Mouse (Mus musculus) G1E (cell line): ENCODE data around the gene Erg28. TPM values are rescaled to one million over a fixed set of nuclear protein-coding genes. Genes with fewer than 3 reads are reported as not detected.

Experiments
- ATAC-seq: 2 replicates; pipeline ENCODE4 v1.8.0; 2016; ENCODE audit warnings: mild to moderate bottlenecking; ENCODE audit not compliant: insufficient number of reproducible peaks, poor library complexity, low FRiP score, severe bottlenecking; ENCODE audit errors: extremely low read depth
- DNase-seq: peaks from one replicate; pipeline ENCODE4 v3.0.0; 2012; ENCODE audit warnings: low spot score
- H3K27me3 ChIP-seq: 2 replicates; pipeline ENCODE4 v1.6.1; 2012; ENCODE audit warnings: mild to moderate bottlenecking, low read length, inconsistent platforms; ENCODE audit not compliant: insufficient read depth
- H3K36me3 ChIP-seq: replicated peaks from 2 replicates; pipeline ENCODE3; 2012; ENCODE audit warnings: mild to moderate bottlenecking, inconsistent platforms
- H3K4me1 ChIP-seq: 2 replicates; pipeline ENCODE4 v1.6.1; 2012; ENCODE audit warnings: low read depth, low read length, inconsistent platforms, mixed read lengths; ENCODE audit not compliant: insufficient read depth
- H3K4me3 ChIP-seq: 2 replicates; pipeline ENCODE4 v1.5.1; 2012; ENCODE audit warnings: low read depth, mild to moderate bottlenecking, inconsistent platforms, low read length, moderate library complexity, mixed read lengths
- H3K9me3 ChIP-seq: replicated peaks from 2 replicates; pipeline ENCODE4 v1.6.1; 2012; ENCODE audit warnings: inconsistent platforms
- CTCF ChIP-seq: IDR thresholded peaks from 2 replicates; pipeline ENCODE4 v1.5.1; 2012; ENCODE audit warnings: low read depth, low read length, inconsistent platforms, mixed read lengths
- GATA1 ChIP-seq: IDR thresholded peaks from 2 replicates; pipeline ENCODE4 v1.6.1; 2012; ENCODE audit warnings: borderline replicate concordance, low read length, inconsistent platforms, mixed read lengths
- GATA2 ChIP-seq: IDR thresholded peaks from 2 replicates; pipeline ENCODE4 v1.6.1; 2012; ENCODE audit warnings: low read depth, low read length, inconsistent platforms, borderline replicate concordance
- POLR2AphosphoS5 ChIP-seq: IDR thresholded peaks from 2 replicates; pipeline ENCODE4 v1.6.1; 2012; ENCODE audit warnings: low read depth, low read length, inconsistent platforms; ENCODE audit not compliant: insufficient replicate concordance
- TAL1 ChIP-seq: conservative IDR thresholded peaks from 2 replicates; pipeline ENCODE4 v1.6.1; 2012; ENCODE audit warnings: low read depth, low read length, inconsistent platforms, mixed read lengths
- polyA plus RNA-seq: library from polyadenylated mRNA; stranded (reverse); fragments of >175 nt; gene quantifications from 2 replicates; pipeline ENCODE4 v1.2.3, GENCODE M21; 2012
- total RNA-seq, 2 experiments: library from RNA; stranded (forward) in 1 of 2; stranded (reverse) in 1 of 2; fragments of 200-1000 nt in 1 of 2; fragments of >200 nt in 1 of 2; fragmentation: Nextera tagmentation in 1 of 2; gene quantifications; 2 replicates each; pipeline ENCODE4 v1.2.3; 2014 to 2017

The Erg28 gene
- total RNA-seq (2014; fragmentation: Nextera tagmentation) (108 and 125 TPM in 2 replicates), total RNA-seq (2017) (203 and 220 TPM in 2 replicates), polyA plus RNA-seq (5.6 and 8.0 TPM in 2 replicates)

- Histone ChIP-seq H3K36me3 (peaks cover 62% of the 10 kb centered on the region), H3K4me1 (peaks cover 36% of the 10 kb centered on the region), H3K27me3 (no peaks in the 10 kb centered on the region), H3K9me3 (no peaks in the 10 kb centered on the region), H3K4me3 (peak within 1 kb of the TSS; percentile 83)
- no peak for TF ChIP-seq CTCF
- ATAC-seq (peak; percentile 97), DNase-seq (peak; percentile 99)
Measured at GRCm38 (mm10) chr12:85824438-85825264, at the start of gene Erg28, which contains the start of gene Ttll5. Erg28 (minus strand) TSS chr12:85824550. Ttll5 (plus strand) TSS chr12:85824659.

GRCm38 (mm10) chr12:85869423-85869822 is 45.1 kb upstream of the Erg28 start:
- no peaks in the 10 kb centered on the region for H3K27me3 ChIP-seq
- no peak for DNase-seq
- TF ChIP-seq CTCF, result no peak
- no peak for TF ChIP-seq GATA2
- TF ChIP-seq TAL1, result no peak
- TF ChIP-seq POLR2AphosphoS5, result no peak
- TF ChIP-seq GATA1, result no peak
- H3K4me1 ChIP-seq, result no peaks in the 10 kb centered on the region
- peaks cover 68% of the 10 kb centered on the region for H3K36me3 ChIP-seq
- H3K4me3 ChIP-seq, result no peak overlapping the region
- H3K9me3 ChIP-seq, result no peaks in the 10 kb centered on the region
- ATAC-seq, result no peak

- H3K4me3 ChIP-seq, result no peak overlapping the region
- no peaks in the 10 kb centered on the region for H3K9me3 ChIP-seq
- ATAC-seq, result no peak
- peaks cover 76% of the 10 kb centered on the region for H3K36me3 ChIP-seq
- H3K27me3 ChIP-seq, result no peaks in the 10 kb centered on the region
- TF ChIP-seq POLR2AphosphoS5 (no peak), TAL1 (no peak), CTCF (no peak), GATA1 (no peak), GATA2 (no peak)
- no peaks in the 10 kb centered on the region for H3K4me1 ChIP-seq
- DNase-seq, result no peak
Measured at GRCm38 (mm10) chr12:85867125-85867524, 42.8 kb upstream of the Erg28 start.

GRCm38 (mm10) chr12:85866624-85867023 is 42.3 kb upstream of the Erg28 start:
- no peaks in the 10 kb centered on the region for H3K27me3 ChIP-seq
- H3K9me3 ChIP-seq, result no peaks in the 10 kb centered on the region
- DNase-seq (no peak), ATAC-seq (no peak)
- H3K36me3 ChIP-seq, result peaks cover 78% of the 10 kb centered on the region
- H3K4me3 ChIP-seq, result no peak overlapping the region
- TF ChIP-seq CTCF (no peak), TAL1 (no peak), POLR2AphosphoS5 (no peak), GATA1 (no peak), GATA2 (no peak)
- H3K4me1 ChIP-seq, result no peaks in the 10 kb centered on the region

GRCm38 (mm10) chr12:85865526-85865925 is 41.2 kb upstream of the Erg28 start:
- DNase-seq, result no peak

GRCm38 (mm10) chr12:85862514-85862913 is 38.2 kb upstream of the Erg28 start:
- H3K4me3 ChIP-seq, result no peak overlapping the region
- peaks cover 77% of the 10 kb centered on the region for H3K36me3 ChIP-seq
- no peaks in the 10 kb centered on the region for H3K4me1 ChIP-seq
- DNase-seq (no peak), ATAC-seq (no peak)
- TF ChIP-seq TAL1 (no peak), GATA1 (no peak), CTCF (no peak), GATA2 (no peak), POLR2AphosphoS5 (no peak)
- H3K27me3 ChIP-seq, result no peaks in the 10 kb centered on the region
- H3K9me3 ChIP-seq, result no peaks in the 10 kb centered on the region

More at GRCm38 (mm10) chr12:85865526-85865925, 41.2 kb upstream of the Erg28 start:
- TF ChIP-seq TAL1, result no peak
- TF ChIP-seq CTCF, result peak; percentile 13; the same call in 1 of the 2 replicates
- Histone ChIP-seq H3K9me3 (no peaks in the 10 kb centered on the region), H3K36me3 (peaks cover 78% of the 10 kb centered on the region), H3K27me3 (no peaks in the 10 kb centered on the region), H3K4me1 (no peaks in the 10 kb centered on the region), H3K4me3 (no peak overlapping the region)
- no peak for ATAC-seq
